Mouse (Mus musculus) C2C12 (cell line): ENCODE measurements at regions not wholly inside any gene's neighbourhood (a gene's known extent, or its start where the extent isn't known, plus 50 kb on each side); places are given as distances from the start of the nearest gene placed in this dataset.
"Not testable (repeated sequence)": the region's sequence is repeated elsewhere in the genome, so short reads cannot be mapped to it uniquely, and the experiment has no call there.

Source experiments
- H3K27me3 ChIP-seq: one replicate; pipeline ENCODE4 v1.6.1; 2011; ENCODE audit not compliant: control insufficient read depth, insufficient read depth, insufficient read length
- H3K36me3 ChIP-seq: one replicate; pipeline ENCODE4 v1.6.1; 2011; ENCODE audit not compliant: control insufficient read depth, insufficient read depth
- H3K4me3 ChIP-seq: one replicate; pipeline ENCODE4 v1.5.1; 2011; ENCODE audit warnings: mild to moderate bottlenecking, control low read depth; ENCODE audit not compliant: poor library complexity, insufficient read depth, severe bottlenecking
- H3K79me2 ChIP-seq: one replicate; pipeline ENCODE4 v1.6.1; 2011; ENCODE audit not compliant: control insufficient read depth, insufficient read depth
- H3K79me3 ChIP-seq: one replicate; pipeline ENCODE4 v1.6.1; 2011; ENCODE audit warnings: low read depth, control low read depth
- H3ac ChIP-seq: one replicate; pipeline ENCODE3; 2011; ENCODE audit warnings: low read depth; ENCODE audit not compliant: control insufficient read depth, insufficient read length
- CEBPB ChIP-seq: IDR thresholded peaks from one replicate; pipeline ENCODE4 v1.6.1; 2011; ENCODE audit warnings: low read depth, mild to moderate bottlenecking, control low read depth, moderate library complexity
- CTCF ChIP-seq: IDR thresholded peaks from one replicate; pipeline ENCODE4 v1.5.1; 2011; ENCODE audit not compliant: control insufficient read depth, insufficient read depth, insufficient read length
- FOSL1 ChIP-seq: IDR thresholded peaks from one replicate; pipeline ENCODE4 v1.8.0; 2011; ENCODE audit warnings: mild to moderate bottlenecking, low read length; ENCODE audit not compliant: poor library complexity, insufficient read depth, severe bottlenecking
- MAX ChIP-seq: IDR thresholded peaks from one replicate; pipeline ENCODE4 v1.6.1; 2011; ENCODE audit warnings: mild to moderate bottlenecking, control low read depth
- MYOD1 ChIP-seq: IDR thresholded peaks from one replicate; pipeline ENCODE4 v1.6.1; 2011; ENCODE audit warnings: low read depth; ENCODE audit not compliant: control insufficient read depth, insufficient read length
- MYOG ChIP-seq: IDR thresholded peaks from one replicate; pipeline ENCODE4 v1.6.1; 2011; ENCODE audit not compliant: control insufficient read depth, insufficient read length; ENCODE audit errors: extremely low read depth
- USF1 ChIP-seq: IDR thresholded peaks from one replicate; pipeline ENCODE4 v1.6.1; 2011; ENCODE audit warnings: low read depth, mild to moderate bottlenecking, control low read depth, moderate library complexity

DNA sequence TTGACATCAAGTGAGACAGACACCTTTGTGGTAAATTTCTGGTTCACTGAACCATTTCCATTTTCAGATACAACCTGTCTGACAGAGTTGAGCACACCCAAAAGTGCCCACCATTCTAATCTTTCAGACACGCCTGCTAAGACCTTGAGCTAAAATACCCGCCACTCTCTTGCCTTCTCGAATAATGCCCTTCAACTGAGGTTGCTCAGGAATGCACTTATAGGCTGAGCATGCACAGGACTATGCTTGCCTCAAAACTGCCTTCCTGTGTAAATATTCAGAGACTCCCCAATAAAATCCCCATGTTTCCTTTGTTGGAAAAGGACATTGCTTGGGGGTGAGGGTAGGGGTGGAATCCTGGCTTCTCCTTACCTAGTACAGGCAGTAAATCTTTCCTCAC lies 115.3 kb downstream of the Sox4 start:
- peaks cover 24% of the 10 kb centered on the region for H3K79me3 ChIP-seq
- no peaks in the 10 kb centered on the region for H3K36me3 ChIP-seq
- H3K79me2 ChIP-seq: peaks cover 26% of the 10 kb centered on the region
- no peak for TF ChIP-seq FOSL1
- TF ChIP-seq CTCF: no peak
- TF ChIP-seq CEBPB: no peak
- TF ChIP-seq MYOD1: no peak
- TF ChIP-seq MAX: no peak
- TF ChIP-seq MYOG: no peak
- no peak for TF ChIP-seq USF1
- no peak overlapping the region for H3K4me3 ChIP-seq
- no peaks in the 10 kb centered on the region for H3K27me3 ChIP-seq
- no peak overlapping the region for H3ac ChIP-seq

GRCm38 (mm10) chr13:28837196-28837595 lies 116.3 kb downstream of the Sox4 start:
- not testable (repeated sequence) for H3K36me3 ChIP-seq, H3ac ChIP-seq, H3K27me3 ChIP-seq, H3K4me3 ChIP-seq
- Histone ChIP-seq H3K79me2 (peaks cover 29% of the 10 kb centered on the region), H3K79me3 (peaks cover 22% of the 10 kb centered on the region)

- Histone ChIP-seq H3K36me3 (no peaks in the 10 kb centered on the region), H3K79me2 (peaks cover 27% of the 10 kb centered on the region), H3K79me3 (peaks cover 20% of the 10 kb centered on the region)
These were observed 119.8 kb downstream of the Sox4 start for GRCm38 (mm10) chr13:28833700-28834065.

DNA sequence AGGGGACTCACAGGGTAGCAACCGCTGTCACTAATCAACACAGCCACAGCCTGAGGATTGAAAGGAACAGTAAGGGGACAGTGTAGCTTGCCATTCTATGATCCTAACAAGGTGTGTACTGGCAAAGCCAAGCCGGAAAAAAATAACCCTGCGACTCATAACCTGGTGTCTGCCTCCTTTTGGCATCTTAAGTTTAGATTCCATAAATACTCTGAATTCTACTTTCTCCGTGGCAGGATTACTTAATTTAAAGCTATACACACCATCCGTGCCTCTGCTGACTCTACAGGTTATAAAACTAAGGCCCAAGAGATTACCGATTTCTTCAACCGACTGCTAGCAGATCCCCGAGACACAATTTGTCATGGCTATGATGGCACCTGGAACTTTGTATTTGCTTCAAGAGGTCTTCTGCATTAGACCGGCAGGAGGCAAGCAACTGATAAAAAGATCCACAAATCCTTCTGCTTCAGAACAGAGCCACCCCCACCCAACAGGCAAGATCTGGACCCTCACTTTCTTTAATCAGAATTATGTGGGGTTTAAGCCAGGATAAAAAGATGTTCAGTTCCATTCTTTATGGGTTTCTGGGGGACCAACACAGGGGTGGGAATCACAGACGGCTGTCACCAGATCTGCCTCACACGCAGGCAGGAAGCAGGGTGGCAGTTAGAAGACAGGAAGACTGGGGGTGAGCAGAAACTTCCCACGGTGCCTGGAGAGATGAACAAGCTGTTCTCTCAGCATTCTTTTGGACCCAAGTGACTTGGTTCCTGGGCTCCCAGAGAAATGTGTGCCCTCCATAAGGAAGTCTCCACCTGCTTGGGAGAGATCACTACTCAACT lies 120.4 kb downstream of the Sox4 start:
- Histone ChIP-seq H3ac (no peak overlapping the region), H3K79me2 (peaks cover 32% of the 10 kb centered on the region), H3K79me3 (peaks cover 20% of the 10 kb centered on the region), H3K36me3 (no peaks in the 10 kb centered on the region), H3K4me3 (no peak overlapping the region), H3K27me3 (no peaks in the 10 kb centered on the region)
- TF ChIP-seq CEBPB (no peak), FOSL1 (no peak), USF1 (no peak), MYOG (no peak)

More at GRCm38 (mm10) chr13:28833700-28834065, 119.8 kb downstream of the Sox4 start:
- Histone ChIP-seq H3K4me3 (no peak overlapping the region), H3ac (no peak overlapping the region), H3K27me3 (no peaks in the 10 kb centered on the region)
- no peak for TF ChIP-seq MYOG
- peak; percentile 9 for TF ChIP-seq MYOD1
- TF ChIP-seq CTCF: no peak
- no peak for TF ChIP-seq CEBPB
- no peak for TF ChIP-seq FOSL1
- no peak for TF ChIP-seq USF1

GRCm38 (mm10) chr13:28826284-28826683 lies 127.2 kb downstream of the Sox4 start:
- no peak overlapping the region for H3ac ChIP-seq
- H3K36me3 ChIP-seq: no peaks in the 10 kb centered on the region
- H3K4me3 ChIP-seq: no peak overlapping the region
- H3K27me3 ChIP-seq: no peaks in the 10 kb centered on the region
- peaks cover 13% of the 10 kb centered on the region for H3K79me3 ChIP-seq
- TF ChIP-seq FOSL1: no peak
- TF ChIP-seq CTCF: no peak
- TF ChIP-seq MYOD1: no peak
- H3K79me2 ChIP-seq: peaks cover 57% of the 10 kb centered on the region

DNA sequence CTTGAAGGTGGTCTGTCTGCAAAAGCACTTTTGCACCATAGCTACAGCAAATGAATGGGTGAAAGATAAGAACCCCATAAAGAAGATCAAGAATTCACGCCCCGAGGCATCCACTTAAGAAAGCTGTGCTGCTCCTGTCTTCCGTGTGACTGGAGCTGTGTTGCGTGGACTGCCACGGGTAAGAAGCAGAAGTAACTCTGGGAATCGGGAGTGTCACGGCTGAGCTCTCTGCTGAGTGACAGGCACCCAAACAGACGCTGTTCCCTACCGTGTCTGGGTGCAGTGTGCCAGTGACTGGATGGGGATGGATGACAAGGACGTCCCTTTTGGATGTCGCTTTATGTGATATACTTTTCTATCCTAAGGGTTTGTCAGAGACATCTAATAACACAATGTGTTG lies 129.5 kb downstream of the Sox4 start:
- no peaks in the 10 kb centered on the region for H3K27me3 ChIP-seq
- no peak overlapping the region for H3ac ChIP-seq
- H3K36me3 ChIP-seq: no peaks in the 10 kb centered on the region
- H3K79me2 ChIP-seq: peaks cover 62% of the 10 kb centered on the region
- TF ChIP-seq CEBPB (no peak), MYOD1 (no peak), MYOG (no peak), MAX (no peak)
- peaks cover 8% of the 10 kb centered on the region for H3K79me3 ChIP-seq
- H3K4me3 ChIP-seq: no peak overlapping the region
